Mouse (Mus musculus): ENCODE measurements at regions not wholly inside any gene's neighbourhood (a gene's known extent, or its start where the extent isn't known, plus 50 kb on each side); places are given as distances from the start of the nearest gene placed in this dataset.

GRCm38 (mm10) chr1:61576758-61577157 lies 61.9 kb upstream of the Pard3b start:
- no peak for ATAC-seq (ENCODE audit: low FRiP score, low read depth)
- Histone ChIP-seq H3K36me3 (no peaks in the 10 kb centered on the region), H3K4me3 (no peak overlapping the region), H3K27me3 (no peaks in the 10 kb centered on the region), H3K27ac (replicated peaks) (no peak overlapping the region), H3K4me2 (no peak overlapping the region), H3K4me1 (replicated peaks) (no peaks in the 10 kb centered on the region), H3K9ac (no peak overlapping the region), H3K9me3 (no peaks in the 10 kb centered on the region)
- WGBS, result 90% methylated on average over 4 of the region's 4 CpGs

- no peaks in the 10 kb centered on the region for H3K27me3 ChIP-seq
- WGBS, result 81% methylated on average over 8 of the region's 8 CpGs
- H3K36me3 ChIP-seq, result no peaks in the 10 kb centered on the region
- no peak for ATAC-seq (ENCODE audit: low FRiP score, low read depth)
- H3K4me2 ChIP-seq, result no peak overlapping the region
- no peak overlapping the region for H3K27ac ChIP-seq (replicated peaks)
- H3K4me1 ChIP-seq (replicated peaks), result no peaks in the 10 kb centered on the region
- no peaks in the 10 kb centered on the region for H3K9me3 ChIP-seq
- no peak overlapping the region for H3K9ac ChIP-seq
- H3K4me3 ChIP-seq, result no peak overlapping the region
Measured at GRCm38 (mm10) chr1:61587251-61587650, 51.4 kb upstream of the Pard3b start.

Measured in hindbrain, embryonic 15.5 days (tissue).